ENCODE assay signal across 16 mouse cellular contexts in the genomic region with DNA sequence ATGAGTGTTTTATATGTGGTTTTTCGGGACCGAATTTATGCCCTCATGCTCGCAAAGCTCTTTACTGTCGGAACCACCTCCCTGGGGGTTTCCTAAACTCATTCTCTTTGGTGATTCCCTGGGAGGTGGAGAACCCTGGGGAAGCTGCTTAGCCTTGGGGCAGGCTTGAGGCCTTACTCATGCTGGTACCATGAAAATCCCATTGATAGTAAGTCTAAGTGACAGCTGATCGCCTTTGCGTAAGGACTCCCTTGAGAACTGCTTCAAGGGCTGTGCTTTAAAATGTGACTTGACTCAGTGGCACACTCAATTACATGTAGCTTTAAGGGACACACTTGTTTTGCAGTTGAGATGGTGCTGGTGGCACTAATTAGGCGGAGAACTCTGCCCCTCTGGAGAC. TPM values are rescaled to one million over a fixed set of nuclear protein-coding genes. Genes with fewer than 3 reads are reported as not detected.
"Had no signal": no experiment of that assay in that cellular context is flagged by ENCODE, and none has a peak within 500 bp of the region (broad histone marks: within the 10 kb centered on the region; RNA-seq: fewer than 3 reads in every experiment).

No protein-coding gene starts in this region.

- H3K27ac ChIP-seq: kidney, postnatal 0 days; layer of hippocampus, adult 2 months; limb, embryonic 15.5 days; liver, embryonic 14.5 days; macrophage; midbrain, embryonic 12.5 days had no signal

- H3K4me3 ChIP-seq: layer of hippocampus, adult 2 months; midbrain, embryonic 12.5 days; myocyte had no signal

- H3K9ac ChIP-seq: limb, embryonic 15.5 days; liver, embryonic 14.5 days; liver, postnatal 0 days; lung, embryonic 14.5 days; midbrain, embryonic 12.5 days had no signal

- H3K4me2 ChIP-seq: liver, embryonic 11.5 days; lung, embryonic 14.5 days; midbrain, embryonic 12.5 days had no signal

- DNase-seq: kidney, adult 2 months; layer of hippocampus, adult 9-11 months; liver, postnatal 0 days; lung, embryonic 14.5 days; thymus, adult 18-20 months; thymus, postnatal 36 days had no signal

- H3K36me3 ChIP-seq: limb, embryonic 15.5 days; midbrain, embryonic 12.5 days had no signal

- H3K9me3 ChIP-seq: limb, embryonic 15.5 days; midbrain, embryonic 12.5 days had no signal

- ATAC-seq: intestine, postnatal 0 days; liver, postnatal 0 days; lung, postnatal 0 days had no signal

RNA-seq across cellular contexts. Expression of gene Nxnl2, which starts 1.8 kb away (rescaled TPM):
- polyA plus RNA-seq: macrophage, myocyte had no signal
